Mouse (Mus musculus) embryonic facial prominence, embryonic 13.5 days (tissue): ENCODE results near the gene Arid1a. TPM values are rescaled to one million over a fixed set of nuclear protein-coding genes. Genes with fewer than 3 reads are reported as not detected.

Experiments used
- ATAC-seq: fragments of 200-750 bp; cut with Nextera tagmentation; 2 replicates; pipeline ENCODE4 v1.8.0; 2017; ENCODE audit warnings: low read depth; ENCODE audit not compliant: insufficient number of reproducible peaks, insufficient read depth, low FRiP score, low TSS enrichment
- H3K27ac ChIP-seq: fragments of 300-500 bp; sonication (generic); 2 replicates; pipeline ENCODE4 v1.5.1; 2015; ENCODE audit warnings: moderate library complexity, mild to moderate bottlenecking, inconsistent platforms
- H3K27me3 ChIP-seq: fragments of 300-500 bp; sonication (generic); 2 replicates; pipeline ENCODE4 v1.6.1; 2015; ENCODE audit warnings: mild to moderate bottlenecking, inconsistent platforms
- H3K36me3 ChIP-seq: fragments of 300-500 bp; sonication (generic); 2 replicates; pipeline ENCODE4 v1.6.1; 2015; ENCODE audit warnings: mild to moderate bottlenecking, inconsistent platforms
- H3K4me1 ChIP-seq: fragments of 300-500 bp; sonication (generic); 2 replicates; pipeline ENCODE4 v1.6.1; 2015; ENCODE audit warnings: inconsistent platforms
- H3K4me2 ChIP-seq: fragments of 300-500 bp; sonication (generic); 2 replicates; pipeline ENCODE4 v1.6.1; 2015; ENCODE audit warnings: moderate library complexity, mild to moderate bottlenecking, inconsistent platforms
- H3K4me3 ChIP-seq: fragments of 300-500 bp; sonication (generic); 2 replicates; pipeline ENCODE4 v1.5.1; 2015; ENCODE audit warnings: mild to moderate bottlenecking, inconsistent platforms
- H3K9ac ChIP-seq: fragments of 300-500 bp; sonication (generic); 2 replicates; pipeline ENCODE4 v1.6.1; 2015; ENCODE audit warnings: mild to moderate bottlenecking, inconsistent platforms
- H3K9me3 ChIP-seq: fragments of 300-500 bp; sonication (generic); 2 replicates; pipeline ENCODE4 v1.6.1; 2016; ENCODE audit warnings: inconsistent platforms
- WGBS: fragments of 180-500 bp; shearing (Covaris S2); methylation state at CpG from one replicate; pipeline ENCODE4 v1.1.7; 2015; ENCODE audit warnings: mixed read lengths; 5-methylcytosine and 5-hydroxymethylcytosine counted together
- polyA plus RNA-seq: library from polyadenylated mRNA; unstranded; fragments of >200 nt; fragmentation: Nextera tagmentation; extraction: Ambion mirVana; gene quantifications from 2 replicates; pipeline ENCODE4 v1.2.1, GENCODE M21; 2015

The Arid1a gene
- polyA plus RNA-seq, 1 experiment from 2014 or later = 36.0 TPM

DNA sequence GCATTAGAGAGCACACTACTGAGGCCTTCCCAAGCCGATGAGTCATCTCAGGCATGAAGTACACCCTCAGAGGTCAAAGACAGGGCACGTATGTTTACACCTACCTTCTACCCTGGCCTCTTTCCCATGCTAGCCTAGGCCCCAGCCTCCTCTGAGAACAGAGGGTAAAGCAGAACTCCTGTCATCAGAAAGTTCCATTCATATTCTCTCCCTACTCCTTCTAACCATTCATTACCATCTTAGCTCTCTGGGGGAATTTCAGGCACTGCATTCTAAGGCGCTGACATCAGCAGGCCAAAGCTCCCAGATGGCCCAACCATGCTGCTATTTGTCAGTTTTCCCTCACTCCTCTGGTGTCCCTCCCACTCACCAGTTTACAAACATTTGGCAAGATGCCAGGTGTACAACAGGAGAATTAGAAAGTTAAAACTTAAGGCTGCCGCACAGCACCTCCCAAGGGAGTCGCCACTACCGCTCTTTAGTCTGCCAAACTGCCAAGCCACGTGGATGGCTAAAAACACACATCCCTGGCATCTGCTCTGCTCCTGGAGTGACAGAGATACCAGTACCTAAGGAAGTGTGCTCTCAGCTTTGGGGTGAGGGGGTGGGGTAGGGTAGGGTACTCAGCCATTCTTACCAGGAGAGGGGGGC is 68.0 kb downstream of the Arid1a start:
- ATAC-seq = no peak
- H3K27ac ChIP-seq = no peak overlapping the region

DNA sequence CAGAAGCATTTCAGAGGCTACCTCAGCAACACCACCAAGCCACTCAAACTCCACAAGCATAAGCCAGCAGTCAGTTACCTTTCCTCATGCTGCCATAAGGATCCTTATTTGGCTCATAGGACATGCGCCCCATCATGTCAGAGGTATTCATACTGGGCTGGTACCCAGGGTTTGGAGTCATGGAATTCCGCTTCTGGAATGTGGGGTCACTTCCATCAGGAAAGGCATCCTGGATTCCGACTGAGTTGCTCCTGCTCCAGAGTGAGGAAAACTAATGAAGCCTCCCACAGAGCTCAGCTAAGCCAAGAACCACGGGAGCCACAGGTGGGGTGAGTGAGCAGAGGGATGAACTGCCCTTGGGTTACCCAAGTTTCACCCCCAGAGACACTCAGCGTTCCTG is 69.4 kb downstream of the Arid1a start:
- 86% methylated on average over 5 of the region's 5 CpGs for WGBS
- H3K4me3 ChIP-seq = no peak overlapping the region
- H3K36me3 ChIP-seq = peaks cover 99% of the 10 kb centered on the region
- no peak overlapping the region for H3K4me2 ChIP-seq
- H3K9me3 ChIP-seq = no peaks in the 10 kb centered on the region
- ATAC-seq = no peak
- H3K9ac ChIP-seq = no peak overlapping the region
- H3K4me1 ChIP-seq = peaks cover 22% of the 10 kb centered on the region
- no peaks in the 10 kb centered on the region for H3K27me3 ChIP-seq
- no peak overlapping the region for H3K27ac ChIP-seq

More for the DNA sequence above, 68.0 kb downstream of the Arid1a start:
- Histone ChIP-seq H3K9me3 (no peaks in the 10 kb centered on the region), H3K4me3 (no peak overlapping the region), H3K27me3 (no peaks in the 10 kb centered on the region), H3K9ac (no peak overlapping the region), H3K4me2 (no peak overlapping the region), H3K4me1 (peaks cover 22% of the 10 kb centered on the region), H3K36me3 (peaks cover 100% of the 10 kb centered on the region)
- 68% methylated on average over 7 of the region's 7 CpGs for WGBS

DNA sequence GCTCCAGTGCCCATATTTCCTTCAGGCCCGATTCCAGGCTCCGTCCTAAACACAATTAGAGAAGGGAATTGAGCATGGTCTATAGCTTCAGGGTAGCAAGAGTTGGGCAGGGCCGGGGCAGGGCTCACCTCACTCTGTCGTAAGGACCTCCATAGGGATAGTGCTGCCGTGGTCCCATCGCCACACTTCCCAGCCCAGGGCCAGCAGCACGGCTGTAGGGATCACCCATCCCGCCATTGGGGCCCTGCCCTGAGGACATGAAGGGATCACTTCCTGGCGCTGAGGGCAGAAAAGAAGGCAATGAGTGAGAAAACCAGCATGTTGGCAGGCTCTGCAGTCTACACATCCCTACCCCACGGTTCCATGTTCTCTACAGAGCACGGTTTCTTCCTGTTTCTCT is 70.1 kb downstream of the Arid1a start:
- Histone ChIP-seq H3K4me2 (no peak overlapping the region), H3K4me3 (no peak overlapping the region), H3K9me3 (no peaks in the 10 kb centered on the region), H3K27me3 (no peaks in the 10 kb centered on the region), H3K4me1 (peaks cover 17% of the 10 kb centered on the region), H3K9ac (no peak overlapping the region), H3K27ac (no peak overlapping the region), H3K36me3 (peaks cover 99% of the 10 kb centered on the region)
- WGBS = 86% methylated on average over 11 of the region's 11 CpGs
- no peak for ATAC-seq

DNA sequence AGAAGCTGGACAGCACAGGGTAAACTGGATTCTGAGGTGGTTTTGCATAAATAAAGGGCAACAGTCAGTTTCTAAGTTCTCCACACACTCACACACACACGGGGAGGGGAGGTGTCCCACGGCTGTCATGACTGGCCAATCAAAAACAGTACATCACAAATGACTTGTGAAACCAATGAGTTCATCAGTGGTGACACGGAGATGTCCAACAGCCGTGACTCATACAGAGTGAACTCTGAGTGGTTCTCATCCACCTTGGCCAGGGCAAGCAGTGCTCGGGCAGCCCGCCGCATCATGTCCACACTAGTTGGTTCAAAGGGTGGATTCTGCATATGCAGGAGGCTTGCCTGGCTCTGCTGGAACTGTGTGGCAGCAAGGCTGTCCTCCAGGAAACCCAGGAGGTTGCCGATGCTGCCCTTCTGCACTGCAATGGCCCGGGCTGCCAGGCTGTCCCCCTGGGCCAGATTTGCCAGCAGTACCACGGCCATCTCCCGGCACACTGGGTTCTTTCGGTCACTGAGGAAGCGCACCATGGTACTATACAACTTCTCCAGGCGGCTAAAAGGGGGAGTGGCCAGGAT is 76.3 kb downstream of the Arid1a start:
- WGBS = 85% methylated on average over 14 of the region's 14 CpGs
- Histone ChIP-seq H3K4me3 (no peak overlapping the region), H3K27me3 (no peaks in the 10 kb centered on the region), H3K27ac (no peak overlapping the region), H3K36me3 (peaks cover 69% of the 10 kb centered on the region), H3K4me2 (no peak overlapping the region), H3K9ac (no peak overlapping the region), H3K9me3 (no peaks in the 10 kb centered on the region), H3K4me1 (peaks cover 19% of the 10 kb centered on the region)
- ATAC-seq = no peak

DNA sequence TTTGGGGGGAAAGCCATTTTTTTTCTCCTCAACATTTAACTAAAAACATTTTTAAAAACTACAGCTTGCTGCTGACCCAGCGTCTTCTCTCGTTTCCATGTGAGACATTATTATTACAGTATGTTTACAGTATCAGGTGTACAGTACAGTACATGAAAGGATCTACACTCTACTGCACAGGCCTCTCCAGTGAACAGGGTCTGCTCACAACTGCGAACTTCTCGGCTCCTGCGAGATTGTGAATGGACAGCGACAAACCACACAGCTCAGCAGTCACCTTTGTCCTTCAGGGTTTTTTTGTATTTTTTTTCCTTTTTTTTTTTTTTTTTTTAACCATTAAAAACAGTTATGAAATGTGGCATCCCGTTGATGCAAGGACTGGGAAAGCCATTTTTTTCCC is 76.9 kb downstream of the Arid1a start:
- Histone ChIP-seq H3K9ac (no peak overlapping the region), H3K27ac (no peak overlapping the region), H3K27me3 (no peaks in the 10 kb centered on the region), H3K4me2 (no peak overlapping the region), H3K9me3 (no peaks in the 10 kb centered on the region), H3K4me1 (peaks cover 19% of the 10 kb centered on the region), H3K4me3 (no peak overlapping the region), H3K36me3 (peaks cover 63% of the 10 kb centered on the region)
- no peak for ATAC-seq
- WGBS = 76% methylated on average over 7 of the region's 7 CpGs

DNA sequence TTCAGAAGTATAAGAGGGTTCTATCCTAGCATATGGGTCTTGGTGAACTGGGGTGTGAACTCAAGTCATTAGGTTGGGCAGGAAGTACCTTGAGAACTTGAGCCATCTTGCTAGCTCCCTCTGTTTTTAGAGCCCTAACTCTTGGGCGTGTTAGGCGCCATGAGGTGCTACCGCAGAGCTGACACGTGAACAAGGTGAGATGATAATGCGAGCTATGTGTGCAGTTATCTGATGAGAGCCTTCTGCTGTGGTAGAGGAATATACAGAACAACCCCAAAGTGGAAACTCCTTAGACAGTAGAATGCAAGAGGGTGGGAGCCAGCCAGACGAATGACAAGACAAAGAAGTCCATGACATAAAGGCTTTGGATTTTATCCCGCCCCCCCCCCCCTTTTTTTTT is 79.3 kb downstream of the Arid1a start:
- Histone ChIP-seq H3K27me3 (no peaks in the 10 kb centered on the region), H3K4me1 (peaks cover 33% of the 10 kb centered on the region), H3K27ac (no peak overlapping the region), H3K9ac (no peak overlapping the region), H3K36me3 (peaks cover 40% of the 10 kb centered on the region), H3K4me3 (no peak overlapping the region), H3K9me3 (no peaks in the 10 kb centered on the region), H3K4me2 (no peak overlapping the region)
- ATAC-seq = no peak
- WGBS = 75% methylated on average over 7 of the region's 7 CpGs

DNA sequence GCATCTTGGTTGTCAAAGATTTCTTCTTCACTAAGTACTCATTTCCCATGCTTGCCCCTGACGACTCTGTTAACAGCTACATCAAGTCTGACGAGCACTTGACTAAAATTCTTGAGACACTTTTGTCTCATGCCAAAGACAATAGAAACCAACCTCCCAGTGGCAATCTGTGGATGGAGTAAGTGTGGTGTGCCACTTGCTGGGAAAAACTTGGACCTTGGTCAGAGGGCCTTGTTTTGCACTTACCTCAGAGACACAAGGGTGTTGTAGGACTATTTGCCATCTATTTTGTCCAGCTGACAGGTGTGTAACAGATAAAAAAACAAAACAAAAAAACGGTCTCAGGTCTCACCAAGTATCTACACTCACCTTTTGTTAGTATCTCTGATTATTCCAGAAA is 80.4 kb downstream of the Arid1a start:
- ATAC-seq = no peak
- H3K4me1 ChIP-seq = peaks cover 39% of the 10 kb centered on the region
- WGBS = 42% methylated on average over 3 of the region's 3 CpGs
- H3K27ac ChIP-seq = peak overlapping the region; percentile 35
- peaks cover 29% of the 10 kb centered on the region for H3K36me3 ChIP-seq
- no peak overlapping the region for H3K9ac ChIP-seq
- H3K9me3 ChIP-seq = no peaks in the 10 kb centered on the region
- no peak overlapping the region for H3K4me3 ChIP-seq
- H3K4me2 ChIP-seq = no peak overlapping the region
- no peaks in the 10 kb centered on the region for H3K27me3 ChIP-seq

DNA sequence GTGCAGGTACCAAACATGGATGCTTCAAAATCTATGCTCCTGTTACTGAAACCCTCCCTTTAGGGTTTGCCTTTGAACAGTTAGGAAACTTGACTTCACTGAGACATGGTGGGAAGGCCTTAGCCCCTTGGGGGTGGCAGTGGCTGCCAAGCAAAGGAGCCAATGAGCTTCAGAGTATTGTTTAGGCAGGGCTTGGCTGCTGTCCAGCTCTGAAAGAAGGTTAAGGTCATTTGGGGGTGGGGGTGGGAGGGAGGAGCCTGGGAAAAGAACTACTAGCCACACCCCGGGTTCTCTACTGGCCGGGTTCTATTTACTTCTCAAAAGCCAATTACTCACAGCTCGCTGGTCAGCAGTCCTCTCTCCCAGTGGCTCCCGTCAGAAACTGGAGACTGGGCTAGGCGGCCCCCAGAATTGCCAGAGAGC is 81.0 kb downstream of the Arid1a start:
- Histone ChIP-seq H3K4me3 (no peak overlapping the region), H3K27ac (peak overlapping the region; percentile 35), H3K4me2 (no peak overlapping the region), H3K4me1 (peaks cover 43% of the 10 kb centered on the region), H3K9ac (no peak overlapping the region), H3K36me3 (peaks cover 24% of the 10 kb centered on the region), H3K9me3 (no peaks in the 10 kb centered on the region), H3K27me3 (no peaks in the 10 kb centered on the region)
- WGBS = 6% methylated on average over 5 of the region's 5 CpGs
- ATAC-seq = no peak

DNA sequence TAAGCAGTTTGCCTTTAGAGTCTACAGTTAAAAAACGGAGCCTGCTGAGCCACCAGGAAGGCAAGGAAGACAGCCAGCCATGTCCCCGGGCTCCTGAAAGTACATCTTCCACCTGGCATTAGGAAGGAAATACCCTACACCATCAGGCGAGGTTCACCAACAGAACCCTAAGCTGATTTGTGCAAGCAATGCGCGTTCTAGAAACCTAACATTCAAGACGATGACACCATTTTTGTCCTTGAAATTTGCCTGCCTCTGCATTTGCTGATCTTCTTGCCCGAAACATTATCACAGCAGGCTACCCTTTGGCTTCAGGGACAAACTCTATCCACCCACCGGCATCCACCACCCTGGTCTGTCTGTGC is 82.3 kb downstream of the Arid1a start:
- Histone ChIP-seq H3K4me3 (no peak overlapping the region), H3K4me1 (peaks cover 52% of the 10 kb centered on the region), H3K36me3 (peaks cover 18% of the 10 kb centered on the region), H3K4me2 (peak overlapping the region; percentile 76), H3K27ac (peak overlapping the region; percentile 99), H3K9ac (peak overlapping the region; percentile 51; the same call in 1 of the 2 replicates), H3K27me3 (no peaks in the 10 kb centered on the region), H3K9me3 (no peaks in the 10 kb centered on the region)
- WGBS = 70% methylated on average over 8 of the region's 8 CpGs
- ATAC-seq = no peak

DNA sequence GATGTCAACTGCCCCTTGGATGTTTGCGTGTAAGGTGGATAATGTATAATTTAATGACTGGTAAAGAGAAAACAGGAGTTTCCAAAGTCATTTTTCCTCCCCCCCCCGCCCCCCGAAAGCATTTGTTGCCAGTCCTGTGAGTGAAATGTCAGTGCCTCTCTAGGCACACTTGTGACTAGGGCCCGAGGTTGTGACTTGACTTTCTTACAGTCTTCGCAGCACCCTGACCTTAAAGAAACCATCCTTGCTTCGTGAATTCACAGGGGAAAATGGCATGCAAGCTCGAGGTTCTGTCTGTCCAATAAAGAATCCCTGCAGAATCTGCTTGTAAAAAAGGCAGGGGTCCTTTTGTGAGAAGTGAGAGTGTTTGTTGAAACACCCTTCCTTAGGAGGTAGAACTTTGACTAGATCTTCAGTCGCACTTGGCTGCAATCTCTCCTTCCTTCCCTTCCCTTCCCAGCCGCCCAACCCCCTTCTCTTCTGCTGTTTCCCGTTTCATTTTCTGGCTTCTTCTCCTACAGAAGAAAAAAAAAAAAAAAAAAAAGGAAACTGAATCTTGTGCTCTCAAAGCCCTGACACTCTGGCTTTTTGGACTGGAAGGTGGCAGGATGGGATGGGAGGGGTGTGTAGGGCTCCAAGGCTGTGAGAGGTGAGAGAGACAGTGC is 82.8 kb downstream of the Arid1a start:
- Histone ChIP-seq H3K4me3 (no peak overlapping the region; the same call in 1 of the 2 replicates), H3K9me3 (no peaks in the 10 kb centered on the region), H3K4me1 (peaks cover 52% of the 10 kb centered on the region), H3K36me3 (peaks cover 16% of the 10 kb centered on the region), H3K27me3 (no peaks in the 10 kb centered on the region), H3K4me2 (peak overlapping the region; percentile 76), H3K9ac (peak overlapping the region; percentile 51; the same call in 1 of the 2 replicates), H3K27ac (peak overlapping the region; percentile 99)
- no peak for ATAC-seq
- WGBS = 34% methylated on average over 10 of the region's 10 CpGs

DNA sequence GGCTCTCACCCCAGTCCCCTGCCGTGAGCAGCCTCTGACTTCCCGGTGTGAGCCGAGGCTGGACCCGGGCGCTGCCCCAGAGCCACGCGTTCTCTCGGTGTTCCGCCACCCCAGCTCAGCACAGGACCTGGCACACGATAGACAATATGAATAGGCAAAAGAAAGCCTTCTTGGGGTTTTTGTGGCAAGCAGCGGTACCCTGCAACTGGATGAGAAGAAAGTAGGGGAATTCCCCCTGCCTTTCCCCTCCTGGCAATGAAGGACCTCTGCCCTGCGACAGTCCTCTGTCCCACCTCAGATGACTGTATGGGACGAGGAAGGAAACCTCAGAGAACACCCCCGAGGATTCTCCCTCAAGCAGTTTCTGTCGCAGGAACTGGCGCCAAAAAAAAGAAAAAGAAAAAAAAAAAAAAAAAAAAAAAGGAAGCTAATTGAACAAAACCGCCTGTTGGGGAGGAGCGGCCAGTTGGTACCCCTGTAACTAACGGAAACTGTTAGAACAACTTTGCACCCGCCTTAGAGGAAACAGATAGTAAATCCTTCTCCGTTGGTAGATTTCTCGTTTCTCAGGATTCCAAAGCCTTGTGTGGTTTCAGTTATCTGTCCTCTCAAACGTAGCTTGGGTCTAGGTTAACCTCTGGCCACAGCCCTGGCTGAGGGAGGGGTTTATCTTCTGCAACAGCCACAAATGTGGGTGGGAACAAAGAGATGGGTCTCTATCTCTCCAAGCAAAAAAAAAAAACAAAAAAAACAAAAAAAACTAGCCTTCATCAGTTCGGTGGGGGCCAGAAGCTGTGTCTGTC is 83.5 kb downstream of the Arid1a start:
- Histone ChIP-seq H3K4me2 (peak overlapping the region; percentile 76), H3K27ac (peak overlapping the region; percentile 99), H3K4me3 (peak overlapping the region; percentile 76), H3K27me3 (no peaks in the 10 kb centered on the region), H3K36me3 (peaks cover 11% of the 10 kb centered on the region), H3K4me1 (peaks cover 52% of the 10 kb centered on the region), H3K9ac (peak overlapping the region; percentile 93), H3K9me3 (no peaks in the 10 kb centered on the region)
- no peak; the same call in 1 of the 2 replicates for ATAC-seq
- 1% methylated on average over 24 of the region's 24 CpGs for WGBS
